Mouse (Mus musculus): ENCODE measurements around the gene Cyp2j9. TPM values are rescaled to one million over a fixed set of nuclear protein-coding genes. Genes with fewer than 3 reads are reported as not detected.
"Not testable (repeated sequence)": the region's sequence is repeated elsewhere in the genome, so short reads cannot be mapped to it uniquely, and the experiment has no call there.

Cyp2j9 gene
- total RNA-seq (2021), result 1 to 10 TPM; 1.3 to 2.2 TPM
- long read RNA-seq, experiment 1, partial matches to known transcripts, result 0 of 1 reads
- long read RNA-seq, experiment 1, other reads (novel, unspliced or antisense), result 0 of 1 reads
- long read RNA-seq, experiment 2, partial matches to known transcripts, result 2 of 2 reads
- long read RNA-seq, experiment 2, other reads (novel, unspliced or antisense), result 0 of 2 reads

GRCm38 (mm10) chr4:96590911-96591790, at the start of gene Cyp2j9:
Cyp2j9 (minus strand) TSS chr4:96591578.
- DNase-seq (ENCODE audit: low spot score in 2 of 2), result peak; percentile 2 to 38

GRCm38 (mm10) chr4:96635455-96635854, 44.1 kb upstream of the Cyp2j9 start:
- DNase-seq (ENCODE audit: low spot score in 2 of 2), result no peak

GRCm38 (mm10) chr4:96622474-96622873, 31.1 kb upstream of the Cyp2j9 start:
- no peak for DNase-seq (ENCODE audit: low spot score in 2 of 2)

- peak; percentile 1 to 47 for DNase-seq (ENCODE audit: low spot score in 2 of 2)
Measured at GRCm38 (mm10) chr4:96591791-96592150, 393 bp upstream of the Cyp2j9 start.

GRCm38 (mm10) chr4:96581425-96582088, 9.8 kb downstream of the Cyp2j9 start:
- no peak for DNase-seq (ENCODE audit: low spot score in 2 of 2)

GRCm38 (mm10) chr4:96580351-96580750, 11.0 kb downstream of the Cyp2j9 start:
- not testable (repeated sequence) for DNase-seq (ENCODE audit: low spot score in 2 of 2)

GRCm38 (mm10) chr4:96569442-96569841, 21.9 kb downstream of the Cyp2j9 start:
- DNase-seq (ENCODE audit: low spot score in 2 of 2), result no peak

GRCm38 (mm10) chr4:96567988-96568387, 23.4 kb downstream of the Cyp2j9 start:
- no peak for DNase-seq (ENCODE audit: low spot score in 2 of 2)

- no peak for DNase-seq (ENCODE audit: low spot score in 2 of 2)
Measured at GRCm38 (mm10) chr4:96565808-96566207, 25.6 kb downstream of the Cyp2j9 start.

GRCm38 (mm10) chr4:96560464-96560863, 30.9 kb downstream of the Cyp2j9 start:
- no peak for DNase-seq (ENCODE audit: low spot score in 2 of 2)

- DNase-seq (ENCODE audit: low spot score in 2 of 2), result no peak
Measured at GRCm38 (mm10) chr4:96559781-96560180, 31.6 kb downstream of the Cyp2j9 start.

GRCm38 (mm10) chr4:96553133-96553819, 38.1 kb downstream of the Cyp2j9 start, which contains the start of gene Cyp2j6:
Cyp2j6 (minus strand) TSS chr4:96553661.
- peak; percentile 15 to 22 for DNase-seq (ENCODE audit: low spot score in 2 of 2)

- DNase-seq (ENCODE audit: low spot score in 2 of 2), result no peak
Measured at GRCm38 (mm10) chr4:96551619-96552018, 39.8 kb downstream of the Cyp2j9 start.

- no peak for DNase-seq (ENCODE audit: low spot score in 2 of 2)
Measured at GRCm38 (mm10) chr4:96545976-96546375, 45.4 kb downstream of the Cyp2j9 start.

- DNase-seq (ENCODE audit: low spot score in 2 of 2), result no peak
Measured at GRCm38 (mm10) chr4:96525772-96526171, 65.6 kb downstream of the Cyp2j9 start.

GRCm38 (mm10) chr4:96522256-96522655, 69.1 kb downstream of the Cyp2j9 start:
- DNase-seq (ENCODE audit: low spot score in 2 of 2), result no peak

Other genes starting within 250 kb of the Cyp2j9 start
- gene Cyp2j11, start 242.9 kb downstream of the Cyp2j9 start, total RNA-seq (2021), result not detected
- gene Cyp2j8, start 84.2 kb downstream of the Cyp2j9 start, total RNA-seq (2021), result not detected
- 1 to 10 TPM; 4.4 to 6.0 TPM for gene Cyp2j6, start 37.9 kb downstream of the Cyp2j9 start, total RNA-seq (2021)
- under 1 TPM in 1 of 2 experiments, not detected in 1; 0.50 TPM for gene Cyp2j5, start 72.6 kb upstream of the Cyp2j9 start, total RNA-seq (2021)
- gene Gm12695, start 193.6 kb upstream of the Cyp2j9 start, total RNA-seq (2021), result not detected